Mouse (Mus musculus) erythroblast, embryonic 14.5 days (primary cell): Measurements from ENCODE around the gene Fam160a1.

Experiments used
- GATA1 ChIP-seq: IDR thresholded peaks from 2 replicates; pipeline ENCODE4 v1.6.1; 2012; ENCODE audit warnings: low read length, inconsistent platforms, mixed read lengths
- TAL1 ChIP-seq: IDR thresholded peaks from 3 replicates; pipeline ENCODE4 v1.6.1; 2012; ENCODE audit warnings: low read length, inconsistent platforms, mixed read lengths

DNA sequence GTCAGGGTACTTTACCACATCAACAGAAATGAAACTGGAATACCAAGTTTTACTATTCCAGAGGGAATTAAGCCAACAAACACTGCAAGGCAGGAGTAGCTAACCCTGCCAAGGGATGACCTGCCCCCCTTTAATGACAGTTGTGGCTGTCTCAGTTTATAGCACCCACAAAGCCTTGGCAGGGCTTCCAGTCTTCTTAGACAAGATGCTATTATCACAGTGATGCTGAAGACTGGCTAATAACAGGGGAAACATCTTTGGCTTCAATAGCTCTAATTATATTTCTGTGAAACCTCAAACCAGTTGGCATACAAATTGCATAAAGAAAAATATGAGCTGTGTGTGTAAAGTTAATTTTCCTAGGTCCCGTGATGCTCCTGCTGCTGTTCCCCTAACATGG lies 29.2 kb upstream of the Fam160a1 start:
- TF ChIP-seq GATA1 (no peak), TAL1 (no peak)
